Mouse (Mus musculus) kidney, embryonic 14.5 days (tissue): Measurements from ENCODE around the gene 4930523C07Rik. TPM values are rescaled to one million over a fixed set of nuclear protein-coding genes. Genes with fewer than 3 reads are reported as not detected.

ENCODE experiments used
- ATAC-seq: fragments of 200-750 bp; cut with Nextera tagmentation; 2 replicates; pipeline ENCODE4 v1.8.0; 2017; ENCODE audit warnings: moderate number of reproducible peaks, mild to moderate bottlenecking, moderate TSS enrichment, moderate library complexity; ENCODE audit not compliant: low FRiP score, low TSS enrichment
- H3K27ac ChIP-seq: fragments of 300-500 bp; sonication (generic); 2 replicates; pipeline ENCODE4 v1.5.1; 2014; ENCODE audit warnings: low read depth, mild to moderate bottlenecking, low read length, moderate library complexity, mixed read lengths
- H3K27me3 ChIP-seq: fragments of 300-500 bp; sonication (generic); 2 replicates; pipeline ENCODE4 v1.6.1; 2014; ENCODE audit warnings: mild to moderate bottlenecking, low read length; ENCODE audit not compliant: control insufficient read depth, insufficient read depth
- H3K36me3 ChIP-seq: fragments of 300-500 bp; sonication (generic); 2 replicates; pipeline ENCODE4 v1.6.1; 2014; ENCODE audit warnings: low read length, mixed read lengths; ENCODE audit not compliant: control insufficient read depth, insufficient read depth
- H3K4me1 ChIP-seq: fragments of 300-500 bp; sonication (generic); 2 replicates; pipeline ENCODE4 v1.6.1; 2014; ENCODE audit warnings: low read length, mixed read lengths; ENCODE audit not compliant: control insufficient read depth, insufficient read depth
- H3K4me2 ChIP-seq: fragments of 300-500 bp; sonication (generic); replicated peaks from 2 replicates; pipeline ENCODE4 v1.6.1; 2014; ENCODE audit warnings: low read depth, mild to moderate bottlenecking, low read length
- H3K4me3 ChIP-seq: fragments of 300-500 bp; sonication (generic); 2 replicates; pipeline ENCODE4 v1.5.1; 2014; ENCODE audit warnings: mild to moderate bottlenecking, low read length
- H3K9ac ChIP-seq: fragments of 300-500 bp; sonication (generic); 2 replicates; pipeline ENCODE4 v1.6.1; 2014; ENCODE audit warnings: low read depth, mild to moderate bottlenecking, low read length, moderate library complexity
- H3K9me3 ChIP-seq: fragments of 300-500 bp; sonication (generic); 2 replicates; pipeline ENCODE4 v1.6.1; 2016; ENCODE audit warnings: low read length; ENCODE audit not compliant: control insufficient read depth
- WGBS: fragments of 180-500 bp; shearing (Covaris S2); extraction: QIAGEN DNeasy Blood & Tissue Kit; methylation state at CpG from one replicate; pipeline ENCODE4 v1.1.7; 2014; 5-methylcytosine and 5-hydroxymethylcytosine counted together
- polyA plus RNA-seq: library from polyadenylated mRNA; unstranded; fragments of >200 nt; fragmentation: Nextera tagmentation; extraction: Ambion mirVana; gene quantifications from 2 replicates; pipeline ENCODE4 v1.2.1, GENCODE M21; 2014

The 4930523C07Rik gene
- polyA plus RNA-seq, 1 experiment from 2014 or later = 28.5 TPM

- no peaks in the 10 kb centered on the region for H3K36me3 ChIP-seq
- ATAC-seq = no peak
- WGBS = 68% methylated on average over 7 of the region's 7 CpGs
- 0 out of 2 replicates have a peak, but pooled peaks cover 2% of the 10 kb centered on the region for H3K4me1 ChIP-seq
- H3K4me3 ChIP-seq = no peak overlapping the region
- H3K27me3 ChIP-seq = no peaks in the 10 kb centered on the region
- no peak overlapping the region for H3K4me2 ChIP-seq
- no peak overlapping the region for H3K9ac ChIP-seq
- no peak overlapping the region for H3K27ac ChIP-seq
- no peaks in the 10 kb centered on the region; the same call in 1 of the 2 replicates for H3K9me3 ChIP-seq
Observed at GRCm38 (mm10) chr1:160064547-160065144, 20.5 kb downstream of the 4930523C07Rik start.

- no peaks in the 10 kb centered on the region for H3K4me1 ChIP-seq
- no peak overlapping the region for H3K4me3 ChIP-seq
- H3K4me2 ChIP-seq = no peak overlapping the region
- H3K9ac ChIP-seq = no peak overlapping the region
- H3K27me3 ChIP-seq = no peaks in the 10 kb centered on the region
- WGBS = 72% methylated on average over 14 of the region's 14 CpGs
- H3K9me3 ChIP-seq = no peaks in the 10 kb centered on the region
- ATAC-seq = no peak
- no peak overlapping the region for H3K27ac ChIP-seq
- H3K36me3 ChIP-seq = no peaks in the 10 kb centered on the region; the same call in 1 of the 2 replicates
Observed at GRCm38 (mm10) chr1:160078882-160079661, 34.9 kb downstream of the 4930523C07Rik start.

- WGBS = 37% methylated on average over 2 of the region's 2 CpGs
- 0 out of 2 replicates have a peak, but pooled peaks have one; percentile 41 for ATAC-seq
- Histone ChIP-seq H3K36me3 (no peaks in the 10 kb centered on the region), H3K9me3 (no peaks in the 10 kb centered on the region), H3K4me3 (no peak overlapping the region), H3K4me1 (no peaks in the 10 kb centered on the region), H3K9ac (no peak overlapping the region), H3K27ac (no peak overlapping the region), H3K27me3 (no peaks in the 10 kb centered on the region), H3K4me2 (no peak overlapping the region)
Observed at GRCm38 (mm10) chr1:160080800-160081436, 36.7 kb downstream of the 4930523C07Rik start.

GRCm38 (mm10) chr1:160082647-160083046 lies 38.5 kb downstream of the 4930523C07Rik start:
- 76% methylated on average over 1 of the region's 1 CpGs for WGBS

GRCm38 (mm10) chr1:160084239-160084638 lies 40.1 kb downstream of the 4930523C07Rik start:
- H3K27me3 ChIP-seq = no peaks in the 10 kb centered on the region
- peak; percentile 63; the same call in 1 of the 2 replicates for ATAC-seq
- no peaks in the 10 kb centered on the region for H3K36me3 ChIP-seq
- H3K4me2 ChIP-seq = no peak overlapping the region
- 94% methylated on average over 1 of the region's 1 CpGs for WGBS
- H3K9me3 ChIP-seq = no peaks in the 10 kb centered on the region
- no peak overlapping the region for H3K27ac ChIP-seq
- H3K4me3 ChIP-seq = no peak overlapping the region
- no peaks in the 10 kb centered on the region for H3K4me1 ChIP-seq
- no peak overlapping the region for H3K9ac ChIP-seq

More at GRCm38 (mm10) chr1:160082647-160083046, 38.5 kb downstream of the 4930523C07Rik start:
- Histone ChIP-seq H3K27me3 (no peaks in the 10 kb centered on the region), H3K4me2 (no peak overlapping the region), H3K4me1 (no peaks in the 10 kb centered on the region), H3K9me3 (no peaks in the 10 kb centered on the region), H3K27ac (no peak overlapping the region), H3K9ac (no peak overlapping the region), H3K4me3 (no peak overlapping the region), H3K36me3 (no peaks in the 10 kb centered on the region)
- ATAC-seq = no peak

- no peak for ATAC-seq
- 69% methylated on average over 2 of the region's 2 CpGs for WGBS
- no peaks in the 10 kb centered on the region for H3K36me3 ChIP-seq
- no peaks in the 10 kb centered on the region for H3K9me3 ChIP-seq
- no peak overlapping the region for H3K27ac ChIP-seq
- H3K9ac ChIP-seq = no peak overlapping the region
- no peaks in the 10 kb centered on the region for H3K27me3 ChIP-seq
- no peak overlapping the region for H3K4me3 ChIP-seq
- H3K4me1 ChIP-seq = no peaks in the 10 kb centered on the region
- H3K4me2 ChIP-seq = no peak overlapping the region
Observed at GRCm38 (mm10) chr1:160086651-160087050, 42.5 kb downstream of the 4930523C07Rik start.

GRCm38 (mm10) chr1:160099659-160100302 lies 55.6 kb downstream of the 4930523C07Rik start:
- H3K9me3 ChIP-seq = no peaks in the 10 kb centered on the region
- ATAC-seq = no peak
- no peak overlapping the region for H3K4me2 ChIP-seq
- H3K4me3 ChIP-seq = no peak overlapping the region
- H3K36me3 ChIP-seq = no peaks in the 10 kb centered on the region
- no peaks in the 10 kb centered on the region for H3K27me3 ChIP-seq
- H3K27ac ChIP-seq = no peak overlapping the region
- 86% methylated on average over 5 of the region's 5 CpGs for WGBS
- H3K4me1 ChIP-seq = no peaks in the 10 kb centered on the region
- no peak overlapping the region for H3K9ac ChIP-seq

- H3K4me3 ChIP-seq = no peak overlapping the region
- no peak overlapping the region for H3K27ac ChIP-seq
- ATAC-seq = no peak
- H3K4me2 ChIP-seq = no peak overlapping the region
- no peaks in the 10 kb centered on the region for H3K36me3 ChIP-seq
- WGBS = 67% methylated on average over 5 of the region's 5 CpGs
- H3K9ac ChIP-seq = no peak overlapping the region
- H3K4me1 ChIP-seq = no peaks in the 10 kb centered on the region
- no peaks in the 10 kb centered on the region for H3K9me3 ChIP-seq
- H3K27me3 ChIP-seq = no peaks in the 10 kb centered on the region
Observed at GRCm38 (mm10) chr1:160100996-160101395, 56.8 kb downstream of the 4930523C07Rik start.
